Mouse (Mus musculus): ENCODE measurements around the gene Aldoc.
"Not testable (repeated sequence)": the region's sequence is repeated elsewhere in the genome, so short reads cannot be mapped to it uniquely, and the experiment has no call there.

The Aldoc gene

GRCm38 (mm10) chr11:78322860-78323259 is at the start of gene Aldoc:
TSS of gene Aldoc (plus strand) at chr11:78322968.
- DNase-seq = peak; percentile 58

- DNase-seq = no peak
Observed at GRCm38 (mm10) chr11:78275596-78275995, 47.2 kb upstream of the Aldoc start.

GRCm38 (mm10) chr11:78276169-78276568 is 46.6 kb upstream of the Aldoc start:
- DNase-seq = not testable (repeated sequence)

DNA sequence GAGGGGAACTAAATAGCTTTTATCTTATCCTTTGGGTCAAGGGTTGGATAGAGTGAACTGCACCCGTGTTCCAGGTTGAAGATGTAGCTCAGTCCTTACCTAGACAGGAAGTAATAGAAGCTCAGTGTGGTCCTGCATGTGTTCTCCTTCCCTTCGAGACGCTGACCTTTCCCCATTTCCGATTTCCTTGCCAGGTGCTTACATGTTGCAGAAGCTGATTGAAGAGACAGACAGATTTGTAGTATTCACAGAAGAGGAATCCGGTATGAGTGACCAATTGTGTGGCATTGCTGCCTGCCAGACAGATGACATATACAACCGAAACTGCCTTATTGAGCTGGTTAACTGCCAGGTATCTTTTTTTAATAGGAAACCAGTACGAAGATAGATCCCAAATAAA is 43.9 kb upstream of the Aldoc start:
- DNase-seq = no peak

DNA sequence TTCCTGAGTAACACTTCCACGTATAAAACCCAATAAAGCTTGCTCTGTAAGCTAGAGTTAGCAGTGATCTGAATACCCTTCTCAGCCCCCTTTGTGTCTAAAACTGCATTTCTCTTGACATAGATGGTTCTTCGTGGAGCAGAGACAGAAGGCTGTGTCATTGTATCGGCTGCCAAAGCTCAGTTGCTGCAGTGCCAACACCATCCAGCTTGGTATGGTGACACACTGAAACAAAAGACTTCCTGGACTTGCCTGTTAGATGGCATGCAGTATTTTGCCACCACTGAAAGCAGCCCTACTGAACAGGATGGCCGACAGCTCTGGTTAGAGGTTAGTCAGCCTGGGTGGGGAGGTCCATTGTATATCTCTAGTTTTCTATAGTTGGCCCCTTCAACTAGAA is 43.2 kb upstream of the Aldoc start:
- no peak for DNase-seq

DNA sequence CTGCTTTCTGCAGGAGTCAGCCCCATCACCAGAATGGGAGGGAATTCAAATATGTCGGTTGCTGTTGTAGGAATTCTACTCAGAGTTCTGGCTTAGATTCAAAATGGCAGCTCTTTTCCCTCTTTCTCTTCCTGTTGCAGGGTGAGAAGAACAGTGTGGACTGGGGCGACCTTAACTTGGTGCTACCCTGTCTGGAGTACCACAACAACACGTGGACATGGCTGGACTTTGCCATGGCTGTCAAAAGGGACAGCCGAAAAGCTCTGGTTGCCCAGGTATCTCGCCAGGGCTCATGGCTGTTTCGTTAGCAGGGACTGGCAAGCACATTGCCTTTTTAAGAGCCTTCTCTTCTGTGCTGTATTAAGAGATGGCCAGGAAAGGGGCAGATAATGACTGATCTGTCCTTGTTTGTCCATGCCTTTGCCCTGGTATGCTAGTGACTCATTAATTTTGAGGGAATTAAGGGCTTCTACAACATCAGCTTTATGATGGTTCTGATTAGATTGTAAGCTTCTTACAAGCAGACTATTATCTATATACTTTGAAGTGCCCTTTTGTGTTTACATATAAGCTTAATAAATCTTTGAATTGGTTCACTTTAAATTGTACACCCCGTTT is 33.5 kb upstream of the Aldoc start:
- no peak for DNase-seq

DNA sequence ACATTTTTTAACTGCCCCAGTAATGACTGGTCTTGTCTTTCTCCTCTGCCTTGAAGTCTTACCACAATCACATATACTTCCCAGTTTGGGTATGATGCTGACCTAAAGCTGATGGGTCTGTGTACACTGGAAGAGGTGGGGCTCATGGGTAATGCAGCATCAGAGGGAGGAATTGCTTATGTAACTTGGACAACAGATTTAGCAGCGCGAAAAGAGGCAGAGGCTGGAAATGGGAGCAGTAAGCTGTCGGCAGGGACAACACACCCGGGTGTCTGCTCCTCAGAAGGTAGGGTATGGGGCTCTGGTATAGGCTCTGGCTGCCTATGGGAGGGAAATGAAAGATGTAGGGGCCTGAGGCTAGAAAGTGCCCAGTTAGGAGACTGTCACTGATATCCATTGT is 32.1 kb upstream of the Aldoc start, which contains the start of gene BC030499:
Gene BC030499, plus strand, starts transcription at position 188 of the 400 bp plus-strand sequence.
- no peak for DNase-seq

- no peak for DNase-seq
Observed at GRCm38 (mm10) chr11:78294585-78294984, 28.2 kb upstream of the Aldoc start.

DNA sequence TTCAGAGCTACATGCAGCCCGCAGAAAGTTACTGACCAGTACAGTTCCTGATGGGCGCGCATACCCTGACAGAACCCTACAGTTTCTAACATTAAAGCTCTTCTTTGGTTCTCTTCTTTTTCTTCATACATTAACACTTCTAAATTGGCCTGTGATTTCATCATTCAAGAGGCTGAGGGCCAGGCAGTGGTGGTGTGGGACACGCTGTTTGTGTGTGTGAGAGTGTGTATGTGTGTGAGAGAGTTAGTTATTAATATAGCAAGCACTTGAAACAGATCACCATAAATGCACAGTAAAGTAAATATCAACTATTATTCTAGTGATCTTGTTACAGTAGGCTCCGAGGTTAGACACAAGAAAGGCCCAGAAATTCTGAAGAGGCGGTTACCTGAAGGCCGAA is 21.9 kb upstream of the Aldoc start:
- DNase-seq = no peak

DNA sequence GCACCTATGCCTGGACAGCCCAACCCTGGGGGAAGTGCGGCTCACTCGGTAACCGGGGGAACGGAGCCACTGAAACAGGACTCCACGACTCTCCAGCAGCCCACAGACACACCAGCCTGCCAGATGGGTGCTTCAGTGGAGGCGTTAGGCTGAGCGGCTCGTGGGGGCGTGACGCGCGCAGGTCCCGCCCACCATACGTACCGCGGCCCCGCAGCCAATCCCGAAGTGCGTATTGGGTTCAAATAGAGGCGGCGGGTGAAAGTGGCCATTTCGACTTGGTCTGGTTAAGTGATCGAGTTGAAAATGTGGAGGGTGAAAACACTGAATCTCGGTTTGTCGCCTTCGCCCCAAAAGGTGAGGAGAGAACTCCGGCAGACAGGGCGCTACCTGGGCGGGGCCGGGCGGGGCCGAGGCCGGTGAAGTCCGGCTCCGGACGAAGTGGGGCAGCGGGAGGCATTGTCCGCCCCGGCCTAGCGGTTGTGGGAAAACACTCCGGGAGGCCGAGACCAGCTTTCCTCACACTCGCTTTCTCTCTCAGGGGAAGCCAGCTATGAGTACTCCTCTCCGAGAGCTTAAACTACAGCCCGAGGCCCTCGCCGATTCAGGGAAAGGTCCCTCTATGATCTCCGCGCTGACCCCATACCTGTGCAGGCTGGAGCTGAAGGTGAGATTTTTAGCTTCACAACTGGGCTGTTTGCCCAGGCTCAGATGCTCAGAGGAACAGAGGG is 21.2 kb upstream of the Aldoc start, which contains the start of gene Spag5:
Gene Spag5, plus strand, starts transcription at position 173 of the 728 bp plus-strand sequence.
- peak; percentile 86 for DNase-seq

DNA sequence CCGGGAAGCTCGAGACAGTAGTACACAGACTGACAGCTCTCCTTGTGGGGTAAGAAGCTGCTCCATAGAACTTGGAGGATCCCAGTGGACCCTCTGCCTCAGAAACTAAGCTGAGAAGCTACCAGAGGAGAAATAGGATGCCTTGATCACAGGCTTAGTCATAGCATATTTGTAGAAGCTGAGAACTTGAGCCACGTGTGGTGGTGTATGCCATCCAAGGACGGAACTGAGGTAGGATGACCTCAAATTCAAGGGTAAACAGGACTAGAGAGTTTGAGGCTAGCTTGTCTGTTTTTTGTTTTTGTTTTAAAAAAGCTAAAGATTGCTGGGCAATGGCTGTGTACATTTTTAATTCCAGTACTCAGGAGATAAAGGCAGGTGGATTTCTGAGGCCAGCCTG is 17.5 kb upstream of the Aldoc start:
- no peak for DNase-seq

DNA sequence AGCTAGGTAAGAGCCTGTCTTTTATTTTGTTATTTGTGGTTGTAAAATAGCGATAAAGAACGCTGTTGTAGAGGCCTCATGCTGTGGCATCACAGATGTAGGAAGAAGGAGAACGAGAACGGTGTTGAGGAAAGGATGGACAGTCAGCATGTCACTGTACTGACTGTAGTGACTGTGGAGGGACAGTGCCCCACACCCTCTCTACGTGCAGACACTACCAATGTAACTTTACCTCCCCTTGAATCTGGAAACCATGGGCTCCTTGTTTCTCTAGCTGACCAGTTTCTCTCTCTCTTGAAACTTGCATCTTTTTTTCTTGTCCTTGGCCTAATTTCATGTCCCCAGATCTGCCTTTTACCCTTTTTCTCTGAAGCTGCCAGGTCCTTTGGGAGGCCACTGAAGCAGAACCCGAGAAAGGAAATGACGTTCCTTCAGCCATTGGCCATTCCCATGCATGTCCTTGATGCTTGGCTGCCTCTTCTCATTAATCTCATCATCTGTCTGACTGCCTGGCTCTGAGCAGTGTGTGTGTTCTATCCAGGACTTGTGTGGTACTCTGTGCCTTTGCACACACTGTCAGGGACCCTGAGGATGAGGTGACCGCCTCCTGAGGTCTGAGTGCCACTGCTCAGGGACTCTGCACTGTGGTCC is 11.8 kb upstream of the Aldoc start:
- no peak for DNase-seq

- no peak for DNase-seq
Observed at GRCm38 (mm10) chr11:78313662-78314061, 9.1 kb upstream of the Aldoc start.

DNA sequence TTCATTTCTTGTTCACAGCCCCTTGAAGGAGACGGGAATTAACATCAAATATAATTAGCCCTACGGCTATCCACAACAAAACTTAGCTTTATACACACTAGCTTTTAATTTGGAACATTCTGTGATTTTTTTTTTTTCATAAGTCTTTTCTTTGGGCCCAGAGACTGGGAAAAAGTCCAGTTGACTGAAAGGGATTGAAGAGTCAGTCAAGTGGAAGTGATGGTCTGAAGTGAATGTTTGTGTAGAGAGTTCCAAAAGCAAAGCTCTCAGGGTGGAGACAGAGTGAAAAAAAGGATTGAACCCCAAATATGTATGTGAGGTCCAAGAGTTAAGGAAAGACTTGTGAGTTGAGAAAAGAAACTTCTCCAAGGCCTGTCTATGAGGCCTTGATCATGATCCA is 4.4 kb upstream of the Aldoc start:
- DNase-seq = no peak

DNA sequence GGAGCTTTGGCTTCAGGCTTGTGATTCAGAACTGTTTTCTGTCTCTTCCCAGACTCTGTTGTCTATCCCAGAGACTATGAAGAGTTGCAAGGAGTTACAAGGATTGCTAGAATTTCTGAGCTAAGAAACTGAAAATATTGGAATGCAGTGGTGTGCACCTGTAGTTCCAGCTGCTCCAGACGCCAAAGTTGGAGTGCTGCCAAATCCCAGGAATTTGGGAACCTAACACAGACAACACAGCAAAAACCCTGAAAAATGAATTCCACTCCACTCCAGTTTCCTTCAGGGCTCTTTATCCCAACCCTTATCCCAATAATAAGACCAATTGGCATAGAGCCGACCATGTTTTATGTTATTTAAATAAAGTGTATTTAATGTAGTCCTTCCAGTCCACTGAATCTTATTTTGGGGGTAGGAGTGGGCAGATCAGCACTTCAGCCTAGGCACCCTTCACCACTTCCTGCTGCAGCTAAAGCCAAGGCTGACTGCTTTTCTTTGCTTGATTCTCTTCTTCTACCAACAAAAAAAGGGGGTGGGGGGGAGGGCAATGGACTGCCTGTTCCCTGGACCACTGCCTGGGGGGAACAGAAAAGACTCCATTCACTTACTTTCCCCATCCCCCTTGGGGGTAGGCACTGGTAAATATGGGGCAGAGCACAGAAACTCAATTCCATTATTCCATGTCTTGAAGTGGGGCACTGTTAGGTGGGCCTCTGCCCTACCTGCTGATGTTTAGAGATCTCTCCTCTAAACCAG is 514 bp upstream of the Aldoc start:
- no peak for DNase-seq

GRCm38 (mm10) chr11:78324000-78324785 is 1.4 kb downstream of the Aldoc start:
- peak; percentile 58 for DNase-seq

GRCm38 (mm10) chr11:78324965-78325364 is 2.2 kb downstream of the Aldoc start:
- no peak for DNase-seq

- DNase-seq = no peak
Observed at GRCm38 (mm10) chr11:78327215-78327614, 4.4 kb downstream of the Aldoc start.

DNA sequence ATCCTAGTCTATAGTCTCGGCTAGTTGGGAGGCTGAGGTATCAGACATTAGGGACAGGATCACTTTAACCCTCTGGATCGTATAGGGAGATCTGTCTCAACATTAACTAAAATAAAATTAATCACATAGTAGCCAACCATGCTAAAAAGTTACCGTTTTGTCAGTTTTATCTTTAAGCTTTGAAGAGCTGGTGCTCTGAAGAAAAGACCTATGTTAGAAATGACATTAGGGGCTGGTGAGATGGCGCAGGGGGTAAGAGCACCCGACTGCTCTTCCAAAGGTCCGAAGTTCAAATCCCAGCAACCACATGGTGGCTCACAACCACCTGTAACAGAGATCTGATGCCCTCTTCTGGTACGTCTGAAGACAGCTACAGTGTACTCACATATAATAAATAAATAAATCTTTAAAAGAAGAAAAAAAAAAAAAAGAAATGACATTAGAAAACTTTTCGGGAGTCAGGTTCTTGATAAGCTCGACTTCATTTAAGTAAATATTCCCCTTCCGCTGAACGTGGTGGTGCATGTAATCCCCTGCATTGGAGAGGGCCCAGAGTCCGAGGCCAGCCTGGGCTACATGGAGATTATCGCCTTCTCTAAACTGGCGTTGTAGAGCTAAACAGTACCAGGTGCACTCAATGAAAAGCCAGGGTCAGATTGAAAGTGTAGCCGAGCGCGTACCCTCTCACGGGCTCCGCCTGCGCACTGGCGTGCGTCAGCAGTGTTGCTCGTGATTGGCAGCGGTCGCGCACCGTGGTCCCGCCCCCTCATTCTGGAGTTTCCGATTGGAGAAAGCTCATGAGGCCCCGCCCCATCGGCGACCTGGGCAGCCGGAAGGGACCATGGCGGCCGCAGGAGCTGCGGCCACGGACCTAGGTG is 5.1 kb downstream of the Aldoc start, which contains the start of gene Pigs:
Gene Pigs, plus strand, starts transcription at position 782 of the 878 bp plus-strand sequence.
- DNase-seq = peak; percentile 95

DNA sequence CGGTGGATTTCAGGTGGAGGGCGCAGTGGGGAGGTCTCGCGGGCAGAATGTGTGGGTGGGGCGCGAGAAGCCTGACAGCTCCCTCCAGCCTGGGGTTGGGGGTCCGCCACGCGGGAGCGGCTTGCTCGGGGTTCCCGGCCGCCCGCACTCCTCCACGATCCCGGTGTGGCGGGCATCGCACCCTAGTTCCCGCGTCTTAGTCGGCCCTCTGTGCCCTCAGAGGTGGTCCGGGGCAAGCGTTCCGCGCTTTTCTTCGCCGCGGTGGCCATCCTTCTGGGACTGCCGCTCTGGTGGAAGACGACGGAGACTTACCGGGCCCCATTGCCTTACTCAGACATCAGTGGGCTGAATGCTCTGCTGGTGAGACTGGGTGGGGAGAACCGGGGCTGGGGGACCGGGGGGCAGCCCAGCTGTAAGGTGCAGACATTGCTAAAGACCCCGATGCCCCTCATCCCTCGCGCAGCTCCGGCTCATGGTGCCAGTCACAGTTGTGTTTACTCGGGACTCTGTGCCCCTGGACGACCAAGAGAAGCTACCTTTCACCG is 5.8 kb downstream of the Aldoc start:
- no peak for DNase-seq

GRCm38 (mm10) chr11:78332676-78333075 is 9.9 kb downstream of the Aldoc start:
- no peak for DNase-seq
